Mouse (Mus musculus) brain, embryonic 14.5 days (tissue): ENCODE data around the gene Tfap2e.

Experiments used
- CTCF ChIP-seq: fragments of 200-500 bp; IDR thresholded peaks from 2 replicates; pipeline ENCODE4 v1.5.1; 2012; ENCODE audit warnings: inconsistent platforms, mild to moderate bottlenecking, moderate library complexity, borderline replicate concordance; ENCODE audit not compliant: insufficient read depth, insufficient read length; ENCODE audit errors: extremely low read depth
- POLR2A ChIP-seq: fragments of 200-500 bp; IDR thresholded peaks from 2 replicates; pipeline ENCODE4 v1.6.1; 2012; ENCODE audit warnings: mild to moderate bottlenecking, inconsistent platforms, borderline replicate concordance; ENCODE audit not compliant: poor library complexity, insufficient read depth, insufficient read length, severe bottlenecking; ENCODE audit errors: extremely low read depth

GRCm38 (mm10) chr4:126779826-126780775 lies 44.1 kb upstream of the Tfap2e start:
- TF ChIP-seq CTCF (no peak), POLR2A (no peak)
